Mouse (Mus musculus): ENCODE results near the gene Fam180a. TPM values are rescaled to one million over a fixed set of nuclear protein-coding genes. Genes with fewer than 3 reads are reported as not detected.

Fam180a gene
- total and polyA plus RNA-seq, 3 experiments = not detected

GRCm38 (mm10) chr6:35271868-35272765 is 53.8 kb downstream of the Fam180a start:
- no peaks in the 10 kb centered on the region for H3K36me3 ChIP-seq (replicated peaks in 1 of 2; ENCODE audit: control insufficient read depth in 1 of 2, insufficient read depth in 1 of 2, low read length in 1 of 2)
- H3K4me1 ChIP-seq (ENCODE audit: control insufficient read depth in 1 of 2, insufficient read depth in 2 of 2) = no peaks in the 10 kb centered on the region
- no peak overlapping the region for H3K4me2 ChIP-seq (ENCODE audit: insufficient read depth, low read depth, poor library complexity, severe bottlenecking)
- no peak for TF ChIP-seq MYC (IDR thresholded peaks at IDR 0.05; ENCODE audit: low read depth, low read length)
- TF ChIP-seq USF2 (conservative IDR thresholded peaks at IDR 0.05; ENCODE audit: low read depth, low read length) = no peak
- TF ChIP-seq MAZ (IDR thresholded peaks at IDR 0.05; ENCODE audit: low read depth, low read length) = no peak
- TF ChIP-seq EP300 (IDR thresholded peaks at IDR 0.05; ENCODE audit: low read length) = no peak
- TF ChIP-seq NRF1 (IDR thresholded peaks at IDR 0.05; ENCODE audit: low read depth, low read length) = no peak
- TF ChIP-seq BHLHE40 (IDR thresholded peaks at IDR 0.05; ENCODE audit: low read depth, low read length) = no peak
- no peak for TF ChIP-seq TCF12 (IDR thresholded peaks at IDR 0.05; ENCODE audit: low read depth, low read length)
- TF ChIP-seq ZMIZ1 (IDR thresholded peaks at IDR 0.05; ENCODE audit: low read depth, low read length) = no peak
- no peak for TF ChIP-seq KAT2A (IDR thresholded peaks at IDR 0.05; ENCODE audit: insufficient replicate concordance, low read length)
- TF ChIP-seq ZC3H11A (IDR thresholded peaks at IDR 0.05; ENCODE audit: low read depth, low read length) = no peak
- TF ChIP-seq E2F4 (IDR thresholded peaks at IDR 0.05; ENCODE audit: insufficient replicate concordance, low read depth, low read length) = no peak
- H3K27me3 ChIP-seq (replicated peaks) = no peaks in the 10 kb centered on the region
- dilution Hi-C loops (cut with MboI; ENCODE audit: extremely low pct_ligation_motif_present, extremely low pct_unique_long_range_greater_than_20kb, low sequenced_read_pairs) = no loop called here
- no peak overlapping the region for H3K4me3 ChIP-seq (replicated peaks in 1 of 3; ENCODE audit: low read depth in 2 of 3, low read length in 2 of 3, poor library complexity in 1 of 3)
- no peaks in the 10 kb centered on the region for H3K9me3 ChIP-seq (replicated peaks; ENCODE audit: low read length)
- no peak overlapping the region for H3K27ac ChIP-seq (ENCODE audit: insufficient read depth, low read depth)
- H3K79me2 ChIP-seq (replicated peaks; ENCODE audit: control insufficient read depth, extremely low read depth, insufficient read depth, poor library complexity, severe bottlenecking) = no peaks in the 10 kb centered on the region
- in situ Hi-C loops (cut with MboI; ENCODE audit: low pct_ligation_motif_present, low pct_unique_long_range_greater_than_20kb, low sequenced_read_pairs) = no loop called here
- H3K9ac ChIP-seq (ENCODE audit: insufficient read depth, low read depth) = no peak overlapping the region
- DNase-seq (ENCODE audit: extremely low read depth) = no peak

- Histone ChIP-seq H3K36me3 (replicated peaks in 1 of 2; ENCODE audit: control insufficient read depth in 1 of 2, insufficient read depth in 1 of 2, low read length in 1 of 2) (peaks cover 0 to 2% of the 10 kb centered on the region in 2 experiments), H3K9me3 (replicated peaks; ENCODE audit: low read length) (no peaks in the 10 kb centered on the region), H3K4me3 (replicated peaks in 1 of 3; ENCODE audit: low read depth in 2 of 3, low read length in 2 of 3, poor library complexity in 1 of 3) (no peak overlapping the region), H3K27ac (ENCODE audit: insufficient read depth, low read depth) (no peak overlapping the region), H3K27me3 (replicated peaks) (no peaks in the 10 kb centered on the region), H3K4me2 (ENCODE audit: insufficient read depth, low read depth, poor library complexity, severe bottlenecking) (no peak overlapping the region), H3K9ac (ENCODE audit: insufficient read depth, low read depth) (no peak overlapping the region), H3K79me2 (replicated peaks; ENCODE audit: control insufficient read depth, extremely low read depth, insufficient read depth, poor library complexity, severe bottlenecking) (no peaks in the 10 kb centered on the region), H3K4me1 (ENCODE audit: control insufficient read depth in 1 of 2, insufficient read depth in 2 of 2) (no peaks in the 10 kb centered on the region)
- TF ChIP-seq SIN3A (IDR thresholded peaks at IDR 0.05; ENCODE audit: low read length) (no peak), ELF1 (IDR thresholded peaks at IDR 0.05; ENCODE audit: low read depth, low read length) (no peak), POLR2AphosphoS2 (IDR thresholded peaks at IDR 0.05; ENCODE audit: low read depth, low read length) (no peak), MAZ (IDR thresholded peaks at IDR 0.05; ENCODE audit: low read depth, low read length) (no peak), USF2 (conservative IDR thresholded peaks at IDR 0.05; ENCODE audit: low read depth, low read length) (no peak), MEF2A (IDR thresholded peaks at IDR 0.05; ENCODE audit: borderline replicate concordance, low read depth, low read length) (no peak), IRF4 (IDR thresholded peaks at IDR 0.05; ENCODE audit: low read depth, low read length) (no peak), MYC (IDR thresholded peaks at IDR 0.05; ENCODE audit: low read depth, low read length) (no peak), POLR2A (IDR thresholded peaks at IDR 0.05; ENCODE audit: low read depth, low read length) (no peak), TCF12 (IDR thresholded peaks at IDR 0.05; ENCODE audit: low read depth, low read length) (no peak), MAX (IDR thresholded peaks at IDR 0.05; ENCODE audit: low read length) (no peak), CHD1 (IDR thresholded peaks at IDR 0.05; ENCODE audit: low read depth, low read length) (no peak), JUND (conservative IDR thresholded peaks at IDR 0.05; ENCODE audit: low read depth, low read length) (no peak), SMC3 (IDR thresholded peaks at IDR 0.05; ENCODE audit: low read depth, low read length) (no peak)
- no peak for DNase-seq (ENCODE audit: extremely low read depth)
- in situ Hi-C loops (cut with MboI; ENCODE audit: low pct_ligation_motif_present, low pct_unique_long_range_greater_than_20kb, low sequenced_read_pairs) = no loop called here
- dilution Hi-C loops (cut with MboI; ENCODE audit: extremely low pct_ligation_motif_present, extremely low pct_unique_long_range_greater_than_20kb, low sequenced_read_pairs) = no loop called here
Measured at GRCm38 (mm10) chr6:35271094-35271855, 54.7 kb downstream of the Fam180a start.
